Mouse (Mus musculus) forebrain, embryonic 14.5 days (tissue): ENCODE measurements at regions not wholly inside any gene's neighbourhood (a gene's known extent, or its start where the extent isn't known, plus 50 kb on each side); places are given as distances from the start of the nearest gene placed in this dataset.

Experiments used
- ATAC-seq: fragments of 200-750 bp; cut with Nextera tagmentation; 2 replicates; pipeline ENCODE4 v1.8.0; 2017; ENCODE audit warnings: mild to moderate bottlenecking, moderate library complexity
- DNase-seq: peaks from one replicate; pipeline ENCODE4 v3.0.0-alpha.2; 2015; ENCODE audit warnings: low spot score
- H3K27ac ChIP-seq: fragments of 300-500 bp; sonication (generic); 2 replicates; pipeline ENCODE4 v1.5.1; 2014; ENCODE audit warnings: low read depth, mild to moderate bottlenecking, control low read depth, low read length, moderate library complexity
- H3K27me3 ChIP-seq: fragments of 300-500 bp; sonication (generic); replicated peaks from 2 replicates; pipeline ENCODE4 v1.6.1; 2014; ENCODE audit warnings: low read length, control low read depth, mixed read lengths; ENCODE audit not compliant: control insufficient read depth, insufficient read depth
- H3K36me3 ChIP-seq: fragments of 300-500 bp; sonication (generic); 2 replicates; pipeline ENCODE4 v1.6.1; 2014; ENCODE audit warnings: low read length, control low read depth; ENCODE audit not compliant: control insufficient read depth, insufficient read depth
- H3K4me1 ChIP-seq: fragments of 300-500 bp; sonication (generic); 2 replicates; pipeline ENCODE4 v1.6.1; 2014; ENCODE audit warnings: antibody characterized with exemption, low read length, control low read depth; ENCODE audit not compliant: control insufficient read depth, insufficient read depth
- H3K4me2 ChIP-seq: fragments of 300-500 bp; sonication (generic); 2 replicates; pipeline ENCODE4 v1.6.1; 2014; ENCODE audit warnings: mild to moderate bottlenecking, control low read depth, low read length
- H3K4me3 ChIP-seq: fragments of 300-500 bp; sonication (generic); 2 replicates; pipeline ENCODE4 v1.5.1; 2014; ENCODE audit warnings: low read depth, low read length, control low read depth
- H3K9ac ChIP-seq: fragments of 300-500 bp; sonication (generic); 2 replicates; pipeline ENCODE4 v1.6.1; 2014; ENCODE audit warnings: mild to moderate bottlenecking, low read length, control low read depth, moderate library complexity
- H3K9me3 ChIP-seq: fragments of 300-500 bp; sonication (generic); replicated peaks from 2 replicates; pipeline ENCODE4 v1.6.1; 2016; ENCODE audit warnings: low read length, control low read depth, mixed read lengths; ENCODE audit not compliant: control insufficient read depth
- WGBS: fragments of 180-500 bp; shearing (Covaris S2); extraction: QIAGEN DNeasy Blood & Tissue Kit; methylation state at CpG from one replicate; pipeline ENCODE4 v1.1.7; 2014; 5-methylcytosine and 5-hydroxymethylcytosine counted together

DNA sequence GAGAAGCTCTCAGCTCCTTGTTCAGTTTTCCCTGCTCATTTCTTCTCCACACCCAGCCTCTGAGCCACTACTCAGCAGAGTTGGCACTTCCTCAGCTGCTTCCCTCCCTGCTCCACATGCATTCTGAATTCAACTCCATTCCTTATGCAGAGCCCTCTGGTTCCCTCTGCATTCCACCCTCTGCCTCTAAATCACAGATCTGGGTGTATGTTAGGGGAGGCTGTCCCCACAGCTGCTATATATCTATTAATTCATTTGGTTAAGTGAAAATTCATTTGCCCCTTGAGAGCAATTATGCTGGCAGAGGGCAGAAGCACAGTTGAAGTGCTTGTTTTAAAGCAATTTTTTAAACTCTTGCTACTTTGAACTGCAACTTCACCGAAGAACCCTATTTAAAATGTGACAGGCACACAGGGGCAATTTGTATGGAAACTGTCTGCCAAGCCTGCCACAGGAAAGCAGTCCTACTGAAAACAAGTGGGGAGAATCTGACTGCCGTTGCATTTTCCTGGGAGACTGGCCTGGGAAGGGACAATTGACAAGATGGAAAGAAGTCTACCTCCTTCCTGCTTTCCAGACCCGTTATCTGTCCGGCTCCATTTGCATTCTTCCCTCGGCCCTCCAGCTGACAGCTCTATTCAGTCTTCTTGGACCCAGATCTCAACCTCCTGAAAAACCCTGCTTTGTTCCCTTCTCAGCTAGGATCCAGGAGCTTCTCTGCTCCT lies 88.0 kb upstream of the Gpr141 start:
- H3K9me3 ChIP-seq = no peaks in the 10 kb centered on the region
- DNase-seq = peak; percentile 42
- H3K36me3 ChIP-seq = no peaks in the 10 kb centered on the region
- H3K4me2 ChIP-seq = no peak overlapping the region
- no peak overlapping the region for H3K27ac ChIP-seq
- ATAC-seq = peak; percentile 61; the same call in 1 of the 2 replicates
- no peak overlapping the region for H3K9ac ChIP-seq
- H3K4me3 ChIP-seq = no peak overlapping the region
- 39% methylated on average over 5 of the region's 5 CpGs for WGBS
- no peaks in the 10 kb centered on the region for H3K4me1 ChIP-seq
- no peaks in the 10 kb centered on the region for H3K27me3 ChIP-seq

DNA sequence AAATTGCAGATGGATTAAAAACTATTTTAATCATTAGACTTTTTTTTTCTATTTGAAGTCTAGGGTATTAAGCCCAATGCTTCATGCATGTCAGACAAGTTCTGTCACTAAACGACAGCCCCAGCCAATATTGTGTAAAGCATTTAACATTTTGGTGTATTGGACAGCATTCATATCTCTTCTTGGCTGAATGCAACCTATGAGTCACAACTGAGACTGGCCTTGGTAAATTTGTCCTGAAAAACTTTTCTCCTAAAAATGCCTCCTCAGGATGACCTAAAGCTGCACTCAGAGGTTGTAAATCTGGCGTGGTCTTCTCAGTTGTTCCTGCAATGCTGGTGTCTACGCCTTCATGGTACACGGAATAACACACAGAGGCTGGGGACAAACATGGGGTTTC lies 78.7 kb upstream of the Gpr141 start:
- no peak for ATAC-seq
- Histone ChIP-seq H3K4me3 (no peak overlapping the region), H3K4me2 (no peak overlapping the region), H3K27me3 (no peaks in the 10 kb centered on the region), H3K9me3 (no peaks in the 10 kb centered on the region), H3K9ac (no peak overlapping the region), H3K36me3 (no peaks in the 10 kb centered on the region), H3K4me1 (no peaks in the 10 kb centered on the region), H3K27ac (no peak overlapping the region)
- WGBS = 92% methylated on average over 4 of the region's 4 CpGs
- DNase-seq = no peak

DNA sequence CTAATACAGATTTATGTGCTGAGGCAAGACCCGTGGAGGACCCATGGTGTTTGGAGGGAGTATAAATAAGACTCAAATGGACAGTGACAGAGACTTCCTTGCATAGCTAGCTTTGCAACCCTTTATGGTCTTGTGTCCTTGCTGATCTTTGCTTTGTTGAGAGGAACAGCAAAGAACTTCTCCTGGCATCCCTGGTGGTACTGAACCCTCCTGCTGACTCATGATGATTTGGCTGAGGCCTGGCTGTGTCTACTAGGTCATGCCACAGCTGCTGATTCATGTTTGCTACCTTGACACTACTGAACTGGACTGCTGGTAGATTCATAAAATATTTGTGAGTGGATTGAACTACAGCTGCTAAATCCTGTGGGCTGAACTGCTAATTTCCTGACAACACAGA lies 73.1 kb upstream of the Gpr141 start:
- no peak for ATAC-seq

DNA sequence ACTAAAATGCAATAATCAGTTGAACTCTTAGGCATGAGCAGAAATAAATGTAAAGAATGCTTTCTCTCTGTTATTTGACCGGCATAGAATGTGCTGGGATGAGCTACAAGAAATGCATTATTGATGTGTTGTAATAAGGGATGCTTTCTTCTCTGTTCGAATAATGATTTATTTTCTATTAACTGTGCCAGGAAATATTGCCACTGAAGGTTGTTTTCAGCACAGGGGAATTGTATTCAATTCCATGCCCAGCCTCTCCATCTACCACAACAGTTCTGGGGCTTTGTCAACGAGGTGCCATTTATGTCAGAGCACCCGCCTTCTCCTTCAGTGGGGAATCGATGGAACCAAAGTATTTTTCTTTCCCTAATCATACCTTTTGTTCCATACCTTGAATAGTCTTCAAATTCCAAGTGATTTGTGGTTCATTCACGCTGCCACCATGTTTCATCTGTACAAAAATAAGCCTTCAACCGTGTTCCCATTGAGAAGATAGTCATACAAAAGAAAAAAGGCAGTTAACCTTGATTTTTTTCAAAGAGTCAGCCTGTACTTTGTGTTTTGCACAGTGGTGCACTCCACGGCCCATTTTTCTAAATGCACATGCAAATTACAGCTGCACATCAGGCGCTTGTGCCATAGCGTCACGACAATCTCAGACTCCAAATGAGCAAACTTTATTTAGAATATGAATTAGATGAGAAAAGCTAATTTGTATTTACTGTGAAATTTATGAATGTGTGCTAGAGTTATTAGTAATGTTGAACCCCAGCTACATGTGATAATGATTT lies 65.1 kb upstream of the Gpr141 start:
- no peaks in the 10 kb centered on the region for H3K4me1 ChIP-seq
- ATAC-seq (peak; percentile 37; the same call in 1 of the 2 replicates), DNase-seq (peak; percentile 14)
- no peaks in the 10 kb centered on the region for H3K27me3 ChIP-seq
- no peak overlapping the region for H3K4me2 ChIP-seq
- no peak overlapping the region for H3K4me3 ChIP-seq
- no peak overlapping the region for H3K27ac ChIP-seq
- H3K9ac ChIP-seq = no peak overlapping the region
- 48% methylated on average over 11 of the region's 11 CpGs for WGBS
- no peaks in the 10 kb centered on the region for H3K36me3 ChIP-seq
- H3K9me3 ChIP-seq = no peaks in the 10 kb centered on the region

More for the DNA sequence above, 73.1 kb upstream of the Gpr141 start:
- 94% methylated on average over 1 of the region's 1 CpGs for WGBS
- Histone ChIP-seq H3K4me3 (no peak overlapping the region), H3K27me3 (no peaks in the 10 kb centered on the region), H3K27ac (no peak overlapping the region), H3K4me2 (no peak overlapping the region), H3K9me3 (no peaks in the 10 kb centered on the region), H3K9ac (no peak overlapping the region), H3K36me3 (no peaks in the 10 kb centered on the region), H3K4me1 (no peaks in the 10 kb centered on the region)
- DNase-seq = no peak

DNA sequence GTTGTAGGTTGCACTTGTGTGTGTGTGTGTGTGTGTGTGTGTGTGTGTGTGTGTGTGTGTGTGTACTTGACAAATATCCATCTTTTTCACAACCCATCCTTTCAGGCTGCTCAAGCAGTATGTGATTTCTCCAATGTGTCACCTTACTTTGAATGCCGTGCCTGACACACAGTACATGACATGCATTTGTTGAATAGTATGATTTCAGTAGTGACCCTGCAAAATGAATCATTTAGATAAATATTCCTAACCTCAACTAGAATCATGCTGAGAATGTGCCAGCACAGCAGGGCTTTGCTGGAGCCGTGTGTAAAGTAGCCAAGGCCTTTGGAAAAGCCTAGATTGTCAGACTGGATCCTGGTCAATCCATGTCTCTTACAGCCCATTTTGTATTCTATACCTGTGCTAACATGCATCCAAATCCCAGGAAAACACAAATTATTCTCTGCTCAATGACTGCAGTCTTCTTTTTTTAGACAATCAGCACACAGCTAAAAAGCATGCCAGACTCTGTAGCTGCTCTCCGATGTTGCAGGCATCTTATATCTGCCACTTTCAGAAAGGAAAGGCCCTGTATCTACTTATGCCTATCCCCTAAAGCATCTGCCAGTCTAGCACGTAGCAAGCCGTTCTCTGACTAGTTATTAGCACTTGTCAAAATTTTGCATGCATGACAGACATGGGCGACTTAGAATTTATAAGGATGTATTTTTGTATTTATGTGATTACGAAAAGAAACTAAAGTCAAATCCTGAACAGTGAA lies 60.0 kb upstream of the Gpr141 start:
- peak; percentile 86; the same call in 1 of the 2 replicates for ATAC-seq

DNA sequence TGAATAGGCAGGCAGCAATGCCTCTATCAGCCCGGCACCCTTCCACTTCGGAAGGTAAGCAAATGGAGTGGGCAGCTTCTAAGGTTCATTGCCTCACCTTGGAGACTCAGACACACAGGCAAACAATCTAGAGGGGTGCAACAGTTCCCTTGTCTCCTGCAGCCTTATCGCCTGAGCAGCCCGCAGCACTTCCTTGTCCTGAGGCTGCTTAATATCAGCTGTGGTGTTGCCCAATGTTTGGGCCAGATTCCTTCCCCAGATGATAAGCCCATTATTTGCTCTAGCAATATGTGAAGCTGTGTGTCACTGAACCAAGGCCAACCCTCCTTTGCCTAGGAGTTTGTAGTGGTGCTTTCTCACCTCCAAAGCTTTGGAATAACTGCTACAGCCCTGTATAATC lies 58.8 kb upstream of the Gpr141 start:
- H3K9ac ChIP-seq = no peak overlapping the region

More for the DNA sequence above, 60.0 kb upstream of the Gpr141 start:
- H3K36me3 ChIP-seq = no peaks in the 10 kb centered on the region
- peak overlapping the region; percentile 58; the same call in 1 of the 2 replicates for H3K27ac ChIP-seq
- no peaks in the 10 kb centered on the region for H3K4me1 ChIP-seq
- no peaks in the 10 kb centered on the region for H3K9me3 ChIP-seq
- no peak overlapping the region for H3K9ac ChIP-seq
- no peaks in the 10 kb centered on the region for H3K27me3 ChIP-seq
- no peak overlapping the region for H3K4me3 ChIP-seq
- 76% methylated on average over 7 of the region's 7 CpGs for WGBS
- H3K4me2 ChIP-seq = no peak overlapping the region
- peak; percentile 54 for DNase-seq

DNA sequence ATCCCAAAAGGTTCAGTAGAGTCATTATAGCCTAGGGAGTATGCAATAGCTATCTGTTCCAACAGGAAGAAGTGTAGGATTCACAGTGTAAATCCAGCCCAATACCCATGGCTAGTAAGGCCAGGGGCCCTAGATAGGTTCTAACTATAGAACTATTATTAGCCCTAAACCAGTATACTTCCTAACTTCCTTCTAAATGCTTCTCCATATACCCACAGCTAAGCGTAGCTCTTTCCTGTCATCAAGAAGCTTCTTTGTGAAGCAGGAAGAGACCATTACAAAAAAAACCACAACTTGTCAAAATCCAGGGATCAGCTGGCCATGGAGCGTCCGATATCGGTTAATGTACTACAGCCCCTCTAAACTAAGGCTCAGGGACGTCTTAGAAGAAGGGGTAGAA lies 57.7 kb upstream of the Gpr141 start:
- DNase-seq (no peak), ATAC-seq (no peak)
- Histone ChIP-seq H3K27ac (no peak overlapping the region), H3K4me3 (no peak overlapping the region), H3K4me2 (no peak overlapping the region), H3K9me3 (no peaks in the 10 kb centered on the region), H3K27me3 (no peaks in the 10 kb centered on the region), H3K9ac (no peak overlapping the region), H3K36me3 (no peaks in the 10 kb centered on the region), H3K4me1 (no peaks in the 10 kb centered on the region)
- 95% methylated on average over 5 of the region's 5 CpGs for WGBS

More for the DNA sequence above, 58.8 kb upstream of the Gpr141 start:
- H3K27ac ChIP-seq = no peak overlapping the region
- DNase-seq (no peak), ATAC-seq (no peak)
- H3K4me2 ChIP-seq = no peak overlapping the region
- H3K27me3 ChIP-seq = no peaks in the 10 kb centered on the region
- H3K9me3 ChIP-seq = no peaks in the 10 kb centered on the region
- WGBS = 94% methylated on average over 4 of the region's 4 CpGs
- no peak overlapping the region for H3K4me3 ChIP-seq
- no peaks in the 10 kb centered on the region for H3K4me1 ChIP-seq
- H3K36me3 ChIP-seq = no peaks in the 10 kb centered on the region

DNA sequence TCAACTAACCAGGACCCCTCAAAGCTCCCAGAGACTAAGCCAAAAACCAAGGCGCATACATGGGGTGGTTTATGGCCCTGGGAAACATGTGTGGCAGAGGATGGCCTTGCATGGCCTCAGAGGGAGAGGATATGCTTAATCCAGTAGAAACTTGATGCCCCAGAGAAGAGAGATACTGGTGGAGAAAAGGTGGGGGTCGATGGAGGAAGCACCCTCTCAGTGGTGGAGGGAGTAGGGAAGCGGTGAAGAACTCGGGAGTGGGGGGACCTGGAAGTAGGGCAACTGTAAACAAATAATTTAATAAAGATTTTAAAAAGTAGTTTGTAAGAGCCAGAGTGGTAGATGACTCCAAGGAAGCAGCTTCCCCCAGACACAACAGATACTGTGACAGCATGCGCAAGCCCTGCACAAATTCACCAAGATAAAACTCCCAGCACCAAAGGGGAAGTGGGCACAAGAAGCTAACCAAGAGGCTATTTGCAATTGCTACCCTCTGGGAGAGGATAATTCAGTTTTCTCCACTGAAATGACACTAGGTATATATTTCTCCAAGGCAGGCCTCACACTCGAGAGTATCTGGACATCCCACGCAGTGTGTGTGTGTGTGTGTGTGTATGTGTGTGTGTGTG lies 50.7 kb upstream of the Gpr141 start:
- DNase-seq = no peak
- no peak for ATAC-seq
- Histone ChIP-seq H3K4me2 (no peak overlapping the region), H3K4me3 (no peak overlapping the region), H3K9ac (no peak overlapping the region), H3K27ac (no peak overlapping the region), H3K9me3 (no peaks in the 10 kb centered on the region), H3K36me3 (no peaks in the 10 kb centered on the region), H3K4me1 (no peaks in the 10 kb centered on the region), H3K27me3 (no peaks in the 10 kb centered on the region)
- WGBS = 93% methylated on average over 7 of the region's 7 CpGs
